Mouse (Mus musculus) intestine, postnatal 0 days (tissue): ENCODE results near the gene Col28a1. TPM values are rescaled to one million over a fixed set of nuclear protein-coding genes. Genes with fewer than 3 reads are reported as not detected.
A peak's percentile ranks its signal among the peaks of the same experiment; 100 is the strongest.
"Not testable (repeated sequence)": the region's sequence is repeated elsewhere in the genome, so short reads cannot be mapped to it uniquely, and the experiment has no call there.

Experiments
- ATAC-seq: fragments of 200-750 bp; cut with Nextera tagmentation; 2 replicates; pipeline ENCODE4 v1.8.0; 2017; ENCODE audit warnings: mild to moderate bottlenecking, moderate TSS enrichment, moderate library complexity
- H3K27ac ChIP-seq: fragments of 300-500 bp; sonication (generic); 2 replicates; pipeline ENCODE4 v1.5.1; 2014; ENCODE audit warnings: mild to moderate bottlenecking, low read depth, low read length, moderate library complexity
- H3K27me3 ChIP-seq: fragments of 300-500 bp; sonication (generic); replicated peaks from 2 replicates; pipeline ENCODE4 v1.6.1; 2014; ENCODE audit warnings: low read length, mixed read lengths; ENCODE audit not compliant: control insufficient read depth, insufficient read depth
- H3K36me3 ChIP-seq: fragments of 300-500 bp; sonication (generic); 2 replicates; pipeline ENCODE4 v1.6.1; 2014; ENCODE audit warnings: mild to moderate bottlenecking, moderate library complexity; ENCODE audit not compliant: control insufficient read depth, insufficient read depth
- H3K4me1 ChIP-seq: fragments of 300-500 bp; sonication (generic); replicated peaks from 2 replicates; pipeline ENCODE4 v1.6.1; 2014; ENCODE audit warnings: antibody characterized with exemption, low read length, mixed read lengths; ENCODE audit not compliant: control insufficient read depth, insufficient read depth
- H3K4me2 ChIP-seq: fragments of 300-500 bp; sonication (generic); replicated peaks from 2 replicates; pipeline ENCODE4 v1.6.1; 2014; ENCODE audit warnings: low read depth, mild to moderate bottlenecking, moderate library complexity
- H3K4me3 ChIP-seq: fragments of 300-500 bp; sonication (generic); 2 replicates; pipeline ENCODE4 v1.5.1; 2014; ENCODE audit warnings: low read depth, low read length
- H3K9ac ChIP-seq: fragments of 300-500 bp; sonication (generic); 2 replicates; pipeline ENCODE4 v1.6.1; 2014; ENCODE audit warnings: mild to moderate bottlenecking, low read depth, low read length
- H3K9me3 ChIP-seq: fragments of 300-500 bp; sonication (generic); 2 replicates; pipeline ENCODE4 v1.6.1; 2016; ENCODE audit warnings: mixed run types; ENCODE audit not compliant: control insufficient read depth
- CTCF ChIP-seq: sonication (generic); IDR thresholded peaks from 2 replicates; pipeline ENCODE4 v1.5.1; 2016; ENCODE audit warnings: low read depth, mild to moderate bottlenecking, control low read depth, antibody characterized with exemption, moderate library complexity
- WGBS: fragments of 180-500 bp; shearing (Covaris S2); extraction: QIAGEN DNeasy Blood & Tissue Kit; methylation state at CpG from one replicate; pipeline ENCODE4 v1.1.7; 2014; 5-methylcytosine and 5-hydroxymethylcytosine counted together
- polyA plus RNA-seq: library from polyadenylated mRNA; unstranded; fragments of >200 nt; fragmentation: Nextera tagmentation; extraction: Ambion mirVana; gene quantifications from 2 replicates; pipeline ENCODE4 v1.2.1, GENCODE M21; 2015

The Col28a1 gene
- polyA plus RNA-seq, 1 experiment from 2014 or later: 0.77 TPM

DNA sequence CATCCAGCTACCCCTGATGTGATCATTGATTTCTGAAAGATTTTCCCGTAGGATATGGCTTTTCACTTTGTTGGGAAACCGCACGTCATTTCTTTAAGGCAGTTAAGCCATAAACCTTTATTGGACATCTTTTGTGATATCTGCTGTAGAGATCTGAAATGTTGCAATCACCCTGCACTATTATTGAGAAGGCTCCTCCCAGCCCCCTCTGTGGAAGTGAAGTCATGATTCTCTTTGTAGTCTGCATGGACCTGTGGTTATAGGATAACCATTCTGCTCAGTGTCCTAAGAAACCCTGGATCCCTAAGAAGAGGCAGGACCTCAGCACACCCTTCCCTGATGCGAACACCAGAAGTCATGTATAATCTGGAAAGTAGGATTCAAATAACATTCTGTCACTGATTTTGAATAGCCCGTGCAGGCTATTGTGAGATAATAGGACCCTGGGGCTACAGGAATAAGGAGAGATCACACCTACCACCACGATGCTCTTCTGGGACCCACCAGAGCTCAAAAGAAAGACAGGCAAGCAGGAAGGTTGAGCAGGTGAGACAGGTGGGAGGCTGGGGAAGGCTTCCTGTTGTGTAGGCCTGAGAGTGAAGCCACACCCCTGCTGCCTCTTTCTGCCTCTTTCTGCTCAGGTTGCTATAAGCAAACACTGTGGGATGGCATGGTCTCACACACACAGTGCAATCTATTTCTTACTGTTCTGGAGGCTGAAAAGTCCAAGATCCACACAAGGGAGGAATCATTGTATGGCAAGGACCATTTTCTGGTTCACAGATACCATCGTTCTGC lies 166.9 kb downstream of the Col28a1 start:
- 61% methylated on average over 7 of the region's 7 CpGs for WGBS

DNA sequence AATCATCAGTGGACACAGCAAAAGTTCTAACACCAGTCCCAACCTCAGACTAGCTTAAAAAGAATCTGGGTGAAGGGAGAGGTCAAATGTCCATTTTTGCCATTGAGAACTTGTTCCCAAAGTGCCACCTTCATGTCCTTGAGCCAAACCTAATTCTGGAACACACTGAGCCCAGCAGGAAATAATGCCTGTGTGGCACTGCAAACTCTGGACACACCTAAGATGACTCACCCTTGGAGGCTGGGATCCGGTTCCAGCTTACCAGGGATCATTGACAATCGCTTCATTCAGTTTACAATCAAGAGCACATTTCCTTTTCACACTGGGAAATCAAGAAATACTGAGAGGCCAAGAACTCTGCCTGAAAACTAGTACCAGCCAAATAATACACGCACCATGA lies 168.9 kb downstream of the Col28a1 start:
- H3K27me3 ChIP-seq: no peaks in the 10 kb centered on the region
- ATAC-seq: peak; percentile 91
- H3K4me2 ChIP-seq: no peak overlapping the region
- no peaks in the 10 kb centered on the region for H3K36me3 ChIP-seq
- no peaks in the 10 kb centered on the region for H3K9me3 ChIP-seq
- WGBS: 38% methylated on average over 3 of the region's 3 CpGs
- TF ChIP-seq CTCF: no peak
- no peak overlapping the region for H3K4me3 ChIP-seq
- peaks cover 5% of the 10 kb centered on the region; the same call in 1 of the 2 replicates for H3K4me1 ChIP-seq
- H3K9ac ChIP-seq: no peak overlapping the region
- no peak overlapping the region for H3K27ac ChIP-seq

More for the DNA sequence above, 166.9 kb downstream of the Col28a1 start:
- no peak overlapping the region for H3K9ac ChIP-seq
- H3K36me3 ChIP-seq: no peaks in the 10 kb centered on the region
- no peak overlapping the region for H3K4me3 ChIP-seq
- no peak overlapping the region for H3K4me2 ChIP-seq
- no peak overlapping the region for H3K27ac ChIP-seq
- no peaks in the 10 kb centered on the region for H3K27me3 ChIP-seq
- peak; percentile 80 for ATAC-seq
- H3K4me1 ChIP-seq: peaks cover 7% of the 10 kb centered on the region; the same call in 1 of the 2 replicates
- TF ChIP-seq CTCF: no peak
- H3K9me3 ChIP-seq: no peaks in the 10 kb centered on the region

DNA sequence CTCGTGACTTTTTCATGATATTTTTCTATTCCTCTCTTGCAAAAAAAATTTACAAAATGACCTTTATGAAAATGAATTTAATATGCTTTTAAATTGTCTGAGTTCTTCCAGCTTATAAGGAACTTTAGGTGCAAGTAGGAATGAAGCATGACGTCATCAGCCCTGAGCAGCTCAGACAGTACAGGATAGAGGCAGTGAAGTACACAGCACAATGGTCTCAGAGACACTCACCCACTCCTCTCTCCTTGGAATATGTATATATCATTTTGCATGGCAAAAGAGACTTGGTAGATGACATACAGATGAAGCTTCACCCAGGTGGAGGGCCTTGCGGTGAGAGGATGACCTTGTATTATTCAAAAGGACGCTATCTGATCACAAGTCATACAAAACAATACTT lies 197.7 kb downstream of the Col28a1 start:
- TF ChIP-seq CTCF: no peak
- Histone ChIP-seq H3K27ac (no peak overlapping the region), H3K4me3 (no peak overlapping the region), H3K4me2 (no peak overlapping the region), H3K4me1 (no peaks in the 10 kb centered on the region), H3K9me3 (no peaks in the 10 kb centered on the region), H3K27me3 (no peaks in the 10 kb centered on the region), H3K36me3 (no peaks in the 10 kb centered on the region), H3K9ac (no peak overlapping the region)
- ATAC-seq: no peak
- 86% methylated on average over 4 of the region's 4 CpGs for WGBS

DNA sequence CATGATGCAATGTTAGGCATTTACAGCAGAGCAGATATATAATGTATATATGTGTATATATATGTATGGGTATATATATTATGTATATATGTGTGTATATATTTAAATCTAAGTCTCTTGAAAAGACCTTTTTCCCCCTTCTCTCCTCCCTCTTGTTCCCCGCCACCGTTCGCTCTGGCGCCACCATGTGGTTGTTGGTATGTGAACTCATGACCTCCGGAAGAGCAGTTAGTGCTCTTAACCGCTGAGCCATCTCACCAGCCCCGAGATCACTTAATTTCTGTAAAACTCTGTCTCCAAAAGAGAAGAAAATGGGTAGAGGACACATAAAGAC lies 208.8 kb downstream of the Col28a1 start:
- Histone ChIP-seq H3K36me3 (no peaks in the 10 kb centered on the region), H3K9ac (no peak overlapping the region), H3K4me2 (peak overlapping the region; percentile 54), H3K27me3 (no peaks in the 10 kb centered on the region), H3K9me3 (no peaks in the 10 kb centered on the region), H3K27ac (no peak overlapping the region), H3K4me1 (no peaks in the 10 kb centered on the region), H3K4me3 (peak overlapping the region; percentile 32)
- WGBS: 36% methylated on average over 7 of the region's 7 CpGs
- TF ChIP-seq CTCF: peak; percentile 76
- ATAC-seq: no peak

DNA sequence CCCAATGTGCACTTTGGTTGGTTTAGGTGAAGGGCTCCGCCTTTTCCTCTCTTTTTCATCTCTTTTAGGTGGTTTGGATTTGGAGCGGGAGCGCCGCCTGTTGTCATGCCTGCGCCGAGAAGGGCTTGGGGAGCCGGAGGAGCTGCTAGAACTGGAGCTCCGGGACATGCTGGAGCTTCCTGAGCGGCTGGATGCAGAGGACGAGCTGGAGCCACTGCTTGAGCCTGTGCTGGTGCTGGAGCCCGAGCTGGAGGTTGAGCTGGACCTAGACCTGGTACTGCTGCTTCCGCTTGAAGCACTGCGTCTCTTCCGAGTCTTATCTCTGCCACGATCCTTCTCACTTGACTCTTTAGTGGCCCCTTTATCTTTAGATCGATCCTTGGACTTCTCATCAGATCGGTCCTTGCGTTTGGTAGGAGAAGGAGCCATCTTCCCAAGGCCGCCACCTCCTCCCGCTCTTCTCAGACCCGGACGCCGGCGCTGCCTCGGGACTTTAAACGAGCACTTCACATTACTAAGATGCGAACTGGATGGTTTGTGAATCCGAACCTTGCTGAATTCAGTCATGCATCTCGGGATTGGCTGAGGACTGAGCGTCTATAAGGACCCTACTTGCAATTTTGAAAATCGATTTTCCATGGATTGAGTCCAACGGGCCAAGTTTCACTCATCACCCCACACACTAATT lies 209.3 kb downstream of the Col28a1 start:
- TF ChIP-seq CTCF: peak; percentile 19; the same call in 1 of the 2 replicates
- not testable (repeated sequence) for H3K9ac ChIP-seq, ATAC-seq, H3K27ac ChIP-seq, H3K4me1 ChIP-seq, H3K36me3 ChIP-seq, H3K27me3 ChIP-seq, H3K9me3 ChIP-seq
- WGBS: 67% methylated on average over 31 of the region's 32 CpGs
- Histone ChIP-seq H3K4me3 (peak overlapping the region; percentile 32), H3K4me2 (peak overlapping the region; percentile 54)

DNA sequence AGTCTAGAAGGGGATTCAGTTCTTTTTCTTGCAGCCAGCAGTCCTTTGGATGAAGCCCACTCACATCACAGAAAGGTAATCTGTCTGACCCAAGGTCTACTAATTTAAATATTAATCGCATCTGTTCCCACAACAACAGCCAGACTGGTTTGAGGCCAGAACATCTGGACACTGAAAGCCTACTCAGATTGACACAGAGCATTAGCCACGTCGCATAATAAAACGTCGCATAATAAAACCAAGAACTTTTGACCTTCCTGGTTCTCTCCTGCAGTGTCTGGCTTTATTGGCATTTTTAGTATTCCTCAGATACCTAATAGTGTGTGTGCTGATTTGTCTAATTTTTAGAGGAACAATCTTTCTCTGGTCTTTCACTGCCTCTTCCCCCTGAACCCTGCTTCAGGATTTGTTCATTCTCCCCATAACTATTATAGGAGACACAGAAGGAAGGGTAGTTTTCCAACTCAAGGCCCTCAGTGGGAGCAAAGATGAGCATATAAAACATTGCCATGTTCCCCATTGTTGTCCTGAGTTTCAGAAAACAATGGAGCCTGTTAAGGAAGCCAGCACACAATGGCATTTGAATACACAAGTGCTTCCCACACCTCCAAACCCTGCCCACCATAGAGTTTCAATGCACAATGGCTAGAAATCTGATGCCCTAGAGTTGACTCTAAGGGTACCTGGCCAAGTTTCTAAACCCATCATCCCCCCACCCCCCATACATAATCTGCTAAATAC lies 221.2 kb downstream of the Col28a1 start:
- no peak for TF ChIP-seq CTCF
- no peak overlapping the region for H3K27ac ChIP-seq
- no peaks in the 10 kb centered on the region for H3K27me3 ChIP-seq
- H3K9ac ChIP-seq: no peak overlapping the region
- no peaks in the 10 kb centered on the region for H3K36me3 ChIP-seq
- H3K4me1 ChIP-seq: no peaks in the 10 kb centered on the region
- H3K9me3 ChIP-seq: no peaks in the 10 kb centered on the region
- H3K4me2 ChIP-seq: no peak overlapping the region
- no peak overlapping the region for H3K4me3 ChIP-seq
- ATAC-seq: no peak
- 24% methylated on average over 5 of the region's 5 CpGs for WGBS
